Mouse (Mus musculus) limb, embryonic 14.5 days (tissue): Measurements from ENCODE around the gene Cfl1. TPM values are rescaled to one million over a fixed set of nuclear protein-coding genes. Genes with fewer than 3 reads are reported as not detected.
"Not testable (repeated sequence)": the region's sequence is repeated elsewhere in the genome, so short reads cannot be mapped to it uniquely, and the experiment has no call there.

Experiments used
- ATAC-seq: fragments of 200-750 bp; cut with Nextera tagmentation; 2 replicates; pipeline ENCODE4 v1.8.0; 2017; ENCODE audit warnings: low read depth, moderate number of reproducible peaks, moderate TSS enrichment; ENCODE audit not compliant: low FRiP score
- DNase-seq: peaks from one replicate; pipeline ENCODE4 v3.0.0-alpha.2; 2015; ENCODE audit warnings: low spot score
- H3K27ac ChIP-seq: fragments of 300-500 bp; sonication (generic); replicated peaks from 2 replicates; pipeline ENCODE4 v1.5.1; 2014; ENCODE audit warnings: low read depth, mild to moderate bottlenecking, low read length, moderate library complexity, mixed read lengths
- H3K27me3 ChIP-seq: fragments of 300-500 bp; sonication (generic); 2 replicates; pipeline ENCODE4 v1.6.1; 2014; ENCODE audit warnings: low read length, mixed read lengths; ENCODE audit not compliant: control insufficient read depth, insufficient read depth
- H3K36me3 ChIP-seq: fragments of 300-500 bp; sonication (generic); 2 replicates; pipeline ENCODE4 v1.6.1; 2014; ENCODE audit warnings: mild to moderate bottlenecking, low read length, moderate library complexity, mixed read lengths; ENCODE audit not compliant: control insufficient read depth, insufficient read depth
- H3K4me1 ChIP-seq: fragments of 300-500 bp; sonication (generic); 2 replicates; pipeline ENCODE4 v1.6.1; 2014; ENCODE audit warnings: antibody characterized with exemption, low read length, mixed read lengths; ENCODE audit not compliant: control insufficient read depth, insufficient read depth
- H3K4me2 ChIP-seq: fragments of 300-500 bp; sonication (generic); replicated peaks from 2 replicates; pipeline ENCODE4 v1.6.1; 2014; ENCODE audit warnings: low read depth, mild to moderate bottlenecking, low read length, moderate library complexity; ENCODE audit not compliant: severe bottlenecking
- H3K4me3 ChIP-seq: fragments of 300-500 bp; sonication (generic); replicated peaks from 2 replicates; pipeline ENCODE4 v1.5.1; 2014; ENCODE audit warnings: low read length
- H3K9ac ChIP-seq: fragments of 300-500 bp; sonication (generic); 2 replicates; pipeline ENCODE4 v1.6.1; 2014; ENCODE audit warnings: mild to moderate bottlenecking, low read depth, low read length, moderate library complexity; ENCODE audit not compliant: severe bottlenecking
- H3K9me3 ChIP-seq: fragments of 300-500 bp; sonication (generic); 2 replicates; pipeline ENCODE4 v1.6.1; 2016; ENCODE audit warnings: low read length; ENCODE audit not compliant: control insufficient read depth
- POLR2A ChIP-seq: fragments of 200-500 bp; IDR thresholded peaks from 2 replicates; pipeline ENCODE4 v1.8.0; 2012; ENCODE audit warnings: inconsistent platforms, mild to moderate bottlenecking, moderate library complexity, borderline replicate concordance; ENCODE audit not compliant: insufficient read depth, insufficient read length; ENCODE audit errors: extremely low read depth
- WGBS: fragments of 180-500 bp; shearing (Covaris S2); extraction: QIAGEN DNeasy Blood & Tissue Kit; methylation state at CpG from one replicate; pipeline ENCODE4 v1.1.7; 2014; 5-methylcytosine and 5-hydroxymethylcytosine counted together
- polyA plus RNA-seq, 2 experiments: library from polyadenylated mRNA; depleted of rRNA in 1 of 2; stranded (reverse) in 1 of 2; unstranded in 1 of 2; fragments of >200 nt; fragmentation: Nextera tagmentation in 1 of 2; extraction: Ambion mirVana in 1 of 2; gene quantifications; 2 replicates each; pipeline versions ENCODE4 v1.2.1 to v1.2.3; 2012 to 2014

Gene Cfl1
- polyA plus RNA-seq, 2 experiments: 913 to 2,572 TPM

DNA sequence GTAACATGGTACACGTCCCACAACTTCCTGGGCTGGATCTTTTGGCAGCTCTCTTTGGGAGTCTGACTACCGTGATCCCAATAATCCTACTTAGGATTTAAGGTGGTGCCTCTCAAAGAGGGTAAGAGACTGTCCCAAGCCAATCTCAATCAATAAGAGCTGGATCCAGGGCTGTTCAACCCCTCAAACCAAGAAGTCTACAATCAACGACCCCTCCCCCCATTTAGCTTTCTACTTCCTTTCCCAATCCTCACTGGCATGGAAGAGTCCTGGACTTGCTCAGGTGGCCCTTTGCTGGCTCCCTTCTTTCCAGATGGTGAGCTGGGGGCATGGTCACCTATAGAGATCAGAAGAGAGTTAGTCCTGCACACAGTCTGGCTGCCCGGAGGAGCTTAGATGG lies 3.5 kb upstream of the Cfl1 start:
- H3K4me3 ChIP-seq: 0 out of 2 replicates have a peak overlapping the region, but pooled peaks have one; percentile 57
- no peak for ATAC-seq

DNA sequence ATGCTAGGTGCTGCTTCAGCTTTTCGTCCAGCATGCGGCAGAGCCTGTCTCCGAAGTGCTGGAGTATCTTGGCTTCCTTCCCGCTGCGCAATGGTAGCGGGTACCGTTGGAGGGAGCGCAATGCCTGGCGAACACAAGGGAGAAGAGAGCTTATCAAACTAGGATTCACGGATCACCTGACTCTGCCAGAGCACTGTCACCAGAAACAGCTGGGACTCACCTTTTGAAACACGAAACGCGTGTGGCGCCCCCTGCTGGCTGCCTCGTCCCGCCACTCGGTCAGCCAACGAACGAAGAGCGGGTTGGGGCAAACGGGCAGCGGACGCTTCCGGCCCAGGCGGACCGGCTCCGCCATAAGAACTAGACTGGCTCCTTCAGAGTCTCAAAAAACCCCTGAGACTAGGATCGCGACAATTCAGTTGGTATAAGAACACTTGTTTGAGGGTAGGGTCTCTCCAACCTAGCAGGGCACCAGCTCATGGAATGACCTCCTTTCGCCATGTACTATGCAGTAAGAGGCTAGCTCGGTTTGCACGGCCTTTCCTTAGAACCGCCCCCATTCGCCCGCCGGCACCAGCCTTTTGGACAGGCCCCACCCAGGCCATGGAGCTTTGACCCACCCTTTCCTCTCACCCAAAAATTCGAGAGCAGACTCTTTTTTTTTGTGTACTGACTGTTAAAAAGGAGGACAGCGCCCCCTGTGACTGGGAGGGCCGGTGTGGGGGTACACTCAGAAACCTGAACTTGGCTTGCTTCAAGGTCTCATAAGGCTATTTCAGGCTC lies 2.3 kb upstream of the Cfl1 start, which contains the start of gene Mus81:
Gene Mus81, minus strand, starts transcription at position 635 of the 783 bp plus-strand sequence.
- Histone ChIP-seq H3K4me1 (peaks cover 19% of the 10 kb centered on the region), H3K4me3 (peak within 1 kb of the TSS; percentile 57), H3K4me2 (peak within 1 kb of the TSS; percentile 77), H3K27ac (peak within 1 kb of the TSS; percentile 93), H3K36me3 (peaks cover 43% of the 10 kb centered on the region), H3K9ac (peak within 1 kb of the TSS; percentile 48), H3K9me3 (no peaks in the 10 kb centered on the region), H3K27me3 (no peaks in the 10 kb centered on the region)
- DNase-seq: peak; percentile 96
- ATAC-seq: peak; percentile 71
- under 1% methylated on average over 35 of the region's 39 CpGs for WGBS
- TF ChIP-seq POLR2A: peak; percentile 27; the same call in 1 of the 2 replicates

More for the DNA sequence above, 3.5 kb upstream of the Cfl1 start:
- DNase-seq: no peak
- 86% methylated on average over 4 of the region's 4 CpGs for WGBS
- Histone ChIP-seq H3K36me3 (peaks cover 47% of the 10 kb centered on the region), H3K27ac (no peak overlapping the region), H3K4me1 (peaks cover 14% of the 10 kb centered on the region), H3K27me3 (no peaks in the 10 kb centered on the region), H3K9me3 (no peaks in the 10 kb centered on the region), H3K9ac (no peak overlapping the region), H3K4me2 (peak overlapping the region; percentile 77)
- TF ChIP-seq POLR2A: no peak

DNA sequence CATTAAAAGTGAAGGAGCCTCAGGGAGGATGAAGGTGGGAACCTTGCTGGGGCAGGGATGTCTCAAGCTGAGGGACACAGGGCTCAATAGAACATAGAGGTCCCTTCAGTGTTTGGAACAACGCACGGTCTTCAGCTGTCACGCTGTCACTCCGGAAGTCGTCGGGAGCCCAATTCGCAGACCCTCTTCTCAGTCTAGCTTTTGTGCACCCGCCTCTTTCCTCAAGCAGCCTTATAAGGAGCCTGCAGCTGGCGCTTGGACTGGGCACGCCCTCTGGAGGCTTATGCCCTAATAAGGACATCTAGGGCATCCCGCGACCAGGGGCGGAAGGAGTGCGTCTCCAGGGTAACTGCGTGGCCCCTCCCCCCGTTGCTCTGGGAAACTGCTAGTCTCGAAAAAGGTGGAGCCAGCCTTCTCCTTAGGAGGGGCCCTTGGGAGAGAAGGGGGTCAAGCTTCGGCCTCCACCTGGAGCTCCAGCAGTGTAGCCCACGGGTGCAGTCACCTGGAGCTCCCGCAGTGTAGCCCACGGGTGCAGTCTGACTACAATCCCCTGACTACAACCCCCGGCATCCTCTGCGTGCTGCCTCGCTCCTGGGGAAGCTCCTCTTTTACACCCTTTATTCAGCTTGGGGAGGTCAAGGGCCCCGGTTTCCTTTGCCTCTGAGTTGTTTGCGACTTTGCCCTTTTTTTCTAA lies 1.2 kb upstream of the Cfl1 start:
- 0% methylated on average over 26 of the region's 26 CpGs for WGBS
- H3K27ac ChIP-seq: peak overlapping the region; percentile 93
- peak overlapping the region; percentile 48 for H3K9ac ChIP-seq
- TF ChIP-seq POLR2A: no peak
- no peaks in the 10 kb centered on the region for H3K9me3 ChIP-seq
- H3K36me3 ChIP-seq: peaks cover 43% of the 10 kb centered on the region
- no peaks in the 10 kb centered on the region for H3K27me3 ChIP-seq
- peak overlapping the region; percentile 57 for H3K4me3 ChIP-seq
- ATAC-seq (peak; percentile 77), DNase-seq (peak; percentile 98)
- peak overlapping the region; percentile 77 for H3K4me2 ChIP-seq
- peaks cover 19% of the 10 kb centered on the region for H3K4me1 ChIP-seq

DNA sequence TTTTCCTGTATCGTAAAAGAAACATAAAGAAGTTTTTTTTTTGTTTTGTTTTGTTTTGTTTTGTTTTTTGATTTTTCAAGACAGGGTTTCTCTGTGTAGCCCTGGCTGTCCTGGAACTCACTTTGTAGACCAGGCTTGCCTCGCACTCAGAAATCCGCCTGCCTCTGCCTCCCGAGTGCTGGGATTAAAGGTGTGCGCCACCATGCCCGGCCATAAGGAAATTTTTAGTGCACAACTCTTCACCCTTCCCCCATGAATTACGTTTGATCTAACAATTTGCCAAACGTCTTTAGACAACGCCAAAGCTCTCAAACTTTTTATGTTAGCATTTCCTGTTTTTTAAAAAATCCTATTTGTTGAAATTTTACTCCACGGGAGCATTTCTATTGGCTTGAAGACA lies 534 bp upstream of the Cfl1 start:
- not testable (repeated sequence) for H3K9ac ChIP-seq, DNase-seq, H3K27me3 ChIP-seq, ATAC-seq, H3K9me3 ChIP-seq
- H3K4me1 ChIP-seq: peaks cover 19% of the 10 kb centered on the region
- H3K27ac ChIP-seq: peak overlapping the region; percentile 97; the same call in 1 of the 2 replicates
- peak overlapping the region; percentile 77 for H3K4me2 ChIP-seq
- 46% methylated on average over 10 of the region's 10 CpGs for WGBS
- peak overlapping the region; percentile 98 for H3K4me3 ChIP-seq
- H3K36me3 ChIP-seq: peaks cover 42% of the 10 kb centered on the region

DNA sequence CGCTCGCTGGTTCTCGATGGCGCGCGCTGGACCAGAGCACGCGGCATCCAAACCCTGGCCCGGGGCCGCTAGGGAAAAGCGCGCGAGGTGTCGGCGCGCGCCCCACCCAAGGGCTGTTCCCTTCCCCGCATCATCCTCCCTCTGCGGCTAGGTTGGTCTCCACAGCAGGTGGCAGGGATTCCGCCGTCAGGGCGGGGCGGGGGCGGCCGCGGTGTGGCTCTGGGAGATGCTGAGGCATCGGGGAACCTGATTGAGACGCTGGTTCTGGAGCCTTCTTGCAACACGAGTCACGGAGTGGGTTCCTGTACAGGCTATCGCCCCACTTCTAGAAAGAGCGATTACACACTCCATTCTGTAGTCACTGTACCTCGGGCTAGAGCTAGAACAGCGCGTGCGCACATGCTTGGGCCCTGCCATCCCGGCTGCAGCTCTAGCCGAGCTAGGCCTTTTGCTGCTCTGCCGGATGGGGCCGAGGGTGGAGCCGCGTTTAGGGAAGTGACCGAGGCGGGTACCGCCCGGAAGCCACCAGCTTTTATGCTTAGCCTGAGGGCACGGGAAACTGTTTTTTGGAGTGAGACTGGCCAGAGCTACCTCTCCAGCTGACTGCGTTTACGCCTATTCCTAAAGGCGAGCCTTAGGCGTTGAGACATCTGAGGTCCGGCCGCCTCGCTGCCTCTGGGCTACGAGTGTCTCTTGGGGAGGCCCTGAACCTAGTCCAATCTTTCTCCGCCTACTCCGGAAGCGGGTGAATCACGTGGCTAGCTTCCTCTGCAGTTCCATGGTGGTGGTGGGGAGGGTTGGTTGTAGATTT lies 848 bp downstream of the Cfl1 start:
- Histone ChIP-seq H3K9ac (peak overlapping the region; percentile 90), H3K4me3 (peak overlapping the region; percentile 98), H3K4me1 (peaks cover 19% of the 10 kb centered on the region), H3K9me3 (no peaks in the 10 kb centered on the region), H3K27me3 (no peaks in the 10 kb centered on the region), H3K36me3 (peaks cover 41% of the 10 kb centered on the region), H3K4me2 (peak overlapping the region; percentile 60), H3K27ac (peak overlapping the region; percentile 97)
- 0 out of 2 replicates have a peak, but pooled peaks have one; percentile 11 for ATAC-seq
- DNase-seq: peak; percentile 80
- under 1% methylated on average over 55 of the region's 59 CpGs for WGBS
- peak; percentile 66; the same call in 1 of the 2 replicates for TF ChIP-seq POLR2A
